ENCODE assay signal across 8 mouse cellular contexts in the genomic region with DNA sequence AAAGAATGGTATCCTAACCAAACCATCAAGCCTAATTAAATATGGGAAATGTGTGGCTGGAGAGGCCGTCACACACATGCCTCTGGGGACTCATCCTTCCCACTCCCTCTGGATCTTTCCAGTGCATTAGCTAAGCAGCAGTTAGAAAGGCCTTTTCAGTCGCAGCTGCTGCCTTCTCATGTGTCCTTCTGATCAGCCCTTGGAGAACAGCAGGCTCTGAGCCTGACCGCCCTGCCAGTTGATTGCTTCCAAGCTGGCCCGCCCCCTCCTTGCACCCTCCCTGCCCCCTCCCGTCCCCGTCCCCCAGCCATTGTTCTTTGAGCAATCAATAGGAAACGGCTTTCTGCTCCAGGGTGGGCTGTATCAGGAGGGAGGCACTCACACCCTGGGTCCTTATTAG. TPM values are rescaled to one million over a fixed set of nuclear protein-coding genes. Genes with fewer than 3 reads are reported as not detected.
A peak's percentile ranks its signal among the peaks of the same experiment; 100 is the strongest.
DNase-seq lines count a peak whose midpoint lies in the region; ATAC-seq and TF ChIP-seq lines count a peak whose summit lies in the region.

No protein-coding gene starts in this region.

- H3K4me2 ChIP-seq in intestine, embryonic 16.5 days (ENCODE audit: low read depth, low read length) = no peak overlapping the region
- no peak overlapping the region for H3K4me2 ChIP-seq in stomach, embryonic 15.5 days

- no peak overlapping the region for H3K4me3 ChIP-seq in gastrocnemius, adult 2 months
- no peak overlapping the region for H3K4me3 ChIP-seq in intestine, embryonic 16.5 days (ENCODE audit: low read length)
- no peak overlapping the region for H3K4me3 ChIP-seq in stomach, embryonic 15.5 days (replicated peaks)

- 15% methylated on average over 7 of the region's 7 CpGs for WGBS in intestine, embryonic 16.5 days
- 18% methylated on average over 7 of the region's 7 CpGs for WGBS in stomach, embryonic 15.5 days

- H3K4me1 ChIP-seq in intestine, embryonic 16.5 days (ENCODE audit: control insufficient read depth, insufficient read depth, low read length) = peaks cover 3% of the 10 kb centered on the region; the same call in 1 of the 2 replicates
- H3K4me1 ChIP-seq in stomach, embryonic 15.5 days = 0 out of 2 replicates have a peak, but pooled peaks cover 8% of the 10 kb centered on the region

- no peak overlapping the region for H3K27ac ChIP-seq in gastrocnemius, adult 2 months
- H3K27ac ChIP-seq in intestine, embryonic 16.5 days (ENCODE audit: low read length) = no peak overlapping the region
- no peak overlapping the region for H3K27ac ChIP-seq in stomach, embryonic 15.5 days

- ATAC-seq in intestine, embryonic 16.5 days = 0 out of 2 replicates have a peak, but pooled peaks have one; percentile 36
- peak; percentile 31; the same call in 1 of the 2 replicates for ATAC-seq in stomach, embryonic 15.5 days (ENCODE audit: insufficient read depth, low FRiP score, low read depth)

- DNase-seq in adrenal gland, postnatal 10 days = peak; percentile 5
- no peak for DNase-seq in adrenal gland, adult (ENCODE audit: inconsistent age in 2 of 2, low spot score in 1 of 2)
- DNase-seq in Muller cell, postnatal 12 days (ENCODE audit: inconsistent ontology term) = peak; percentile 65
- DNase-seq in gastrocnemius, adult 2 months = peak; percentile 47
- DNase-seq in ovary, postnatal 10 days (ENCODE audit: low spot score) = no peak
- DNase-seq in ovary, adult 18-20 months (ENCODE audit: low spot score) = no peak

- H3K9me3 ChIP-seq in intestine, embryonic 16.5 days (ENCODE audit: control insufficient read depth, low read length) = no peaks in the 10 kb centered on the region
- no peaks in the 10 kb centered on the region for H3K9me3 ChIP-seq in stomach, embryonic 15.5 days

- no peak for TF ChIP-seq CTCF in gastrocnemius, adult 2 months (IDR thresholded peaks at IDR 0.05)

- no peaks in the 10 kb centered on the region for H3K36me3 ChIP-seq in intestine, embryonic 16.5 days (ENCODE audit: control insufficient read depth, insufficient read depth, low read length)
- no peaks in the 10 kb centered on the region for H3K36me3 ChIP-seq in stomach, embryonic 15.5 days

- intact Hi-C loops in gastrocnemius, adult 2 months (cut with DNase I) = no loop called here

- no peaks in the 10 kb centered on the region for H3K27me3 ChIP-seq in intestine, embryonic 16.5 days (replicated peaks; ENCODE audit: control insufficient read depth, insufficient read depth, low read length)
- H3K27me3 ChIP-seq in stomach, embryonic 15.5 days (replicated peaks) = no peaks in the 10 kb centered on the region

- H3K9ac ChIP-seq in intestine, embryonic 16.5 days (ENCODE audit: low read depth, low read length) = no peak overlapping the region
- H3K9ac ChIP-seq in stomach, embryonic 15.5 days = no peak overlapping the region

RNA-seq across cellular contexts. Expression of gene Akap6, which starts 27.7 kb away (rescaled TPM):
- total RNA-seq in adrenal gland, postnatal 10 days (2021) = 10 to 100 TPM in 1 of 2 experiments, 1 to 10 TPM in 1; 4.2 to 11.6 TPM
- total RNA-seq in gastrocnemius, adult 2 months (2021) = 10 to 100 TPM; 25.6 to 37.0 TPM
- 1.4 TPM in 2 replicates for polyA plus RNA-seq in intestine, embryonic 16.5 days (2015; fragmentation: Nextera tagmentation; extraction: Ambion mirVana)
- 1.6 and 1.9 TPM in 2 replicates for polyA plus RNA-seq in stomach, embryonic 15.5 days (2015; fragmentation: Nextera tagmentation; extraction: Ambion mirVana)

Comparison
In these comparisons a context has a peak if more than half of its experiments do, and no peak if none do; other contexts are left out.
1. DNase-seq: peak in adrenal gland, postnatal 10 days (single experiment), Muller cell, postnatal 12 days (single experiment) and gastrocnemius, adult 2 months (single experiment); none in adrenal gland, adult (0 of 2), ovary, postnatal 10 days (single experiment) and ovary, adult 18-20 months (single experiment).